Mouse (Mus musculus): ENCODE measurements around the gene Parva.

- TF ChIP-seq CTCF (IDR thresholded peaks at IDR 0.05; ENCODE audit: borderline replicate concordance, insufficient read depth, low read length) (no peak), POLR2A (IDR thresholded peaks at IDR 0.05; ENCODE audit: low read depth, low read length) (peak; percentile 11; the same call in 1 of the 2 replicates)
Measured at GRCm38 (mm10) chr7:112453805-112454214, 26.5 kb downstream of the Parva start.

Measured in embryonic fibroblast, embryonic 13.5 days (primary cell).